Mouse (Mus musculus) kidney, postnatal 10 days (tissue): ENCODE measurements around the gene Adora2a.
A peak's percentile ranks its signal among the peaks of the same experiment; 100 is the strongest.

ENCODE experiments used
- DNase-seq: peaks from one replicate; pipeline ENCODE4 v3.0.0; 2021; ENCODE audit warnings: mixed read lengths

Gene Adora2a

DNA sequence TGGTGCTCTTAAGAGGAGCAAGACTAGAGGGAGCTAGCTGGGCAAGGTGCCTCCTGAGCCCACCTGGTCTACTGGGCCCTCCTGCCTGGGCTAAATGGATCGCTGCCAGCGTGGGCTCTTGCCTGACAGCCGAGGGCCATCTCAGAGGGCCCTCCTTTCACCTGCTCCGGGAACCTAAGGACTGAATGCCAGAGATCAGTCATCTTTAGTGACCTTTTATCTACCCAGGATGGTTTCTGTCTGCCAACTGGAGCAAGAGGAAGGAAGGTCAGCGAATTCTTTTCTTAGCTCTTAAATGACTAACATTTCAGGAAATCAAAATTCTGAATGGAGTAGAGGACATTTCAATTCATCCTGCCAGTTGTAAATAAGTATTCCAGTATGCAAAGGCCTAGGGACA lies 33.9 kb downstream of the Adora2a start:
- no peak for DNase-seq

GRCm38 (mm10) chr10:75352541-75352940 lies 35.9 kb downstream of the Adora2a start:
- DNase-seq = no peak

GRCm38 (mm10) chr10:75353838-75354241 lies 37.2 kb downstream of the Adora2a start:
- peak; percentile 22 for DNase-seq

GRCm38 (mm10) chr10:75355341-75355740 lies 38.7 kb downstream of the Adora2a start:
- DNase-seq = no peak

DNA sequence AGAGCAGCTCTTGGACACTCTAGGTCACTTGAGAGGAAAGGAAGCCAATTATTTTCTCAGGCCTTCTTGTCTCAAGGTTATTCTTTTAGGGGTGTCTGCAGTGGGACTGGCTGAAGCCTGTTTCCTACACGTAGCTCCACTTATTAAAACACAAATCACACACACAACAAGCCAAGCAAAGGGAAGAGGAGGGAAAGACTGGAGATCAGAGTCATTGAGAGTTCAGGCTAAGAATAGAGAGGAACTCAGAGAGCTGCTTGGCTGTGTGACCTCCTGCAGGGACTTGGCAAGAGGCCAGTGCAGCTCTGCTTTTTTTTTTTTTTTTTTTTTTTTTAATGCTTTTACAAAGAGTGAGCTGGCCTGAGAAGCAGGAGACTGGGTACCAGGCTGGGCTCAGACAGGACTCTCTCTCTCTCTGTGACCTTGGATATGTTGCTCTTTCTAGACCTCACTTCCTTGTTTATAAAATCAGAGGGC lies 47.6 kb downstream of the Adora2a start:
- peak; percentile 80 for DNase-seq

GRCm38 (mm10) chr10:75364796-75365195 lies 48.1 kb downstream of the Adora2a start:
- DNase-seq = no peak

- DNase-seq = no peak
These were observed 48.6 kb downstream of the Adora2a start for GRCm38 (mm10) chr10:75365231-75365633.

DNA sequence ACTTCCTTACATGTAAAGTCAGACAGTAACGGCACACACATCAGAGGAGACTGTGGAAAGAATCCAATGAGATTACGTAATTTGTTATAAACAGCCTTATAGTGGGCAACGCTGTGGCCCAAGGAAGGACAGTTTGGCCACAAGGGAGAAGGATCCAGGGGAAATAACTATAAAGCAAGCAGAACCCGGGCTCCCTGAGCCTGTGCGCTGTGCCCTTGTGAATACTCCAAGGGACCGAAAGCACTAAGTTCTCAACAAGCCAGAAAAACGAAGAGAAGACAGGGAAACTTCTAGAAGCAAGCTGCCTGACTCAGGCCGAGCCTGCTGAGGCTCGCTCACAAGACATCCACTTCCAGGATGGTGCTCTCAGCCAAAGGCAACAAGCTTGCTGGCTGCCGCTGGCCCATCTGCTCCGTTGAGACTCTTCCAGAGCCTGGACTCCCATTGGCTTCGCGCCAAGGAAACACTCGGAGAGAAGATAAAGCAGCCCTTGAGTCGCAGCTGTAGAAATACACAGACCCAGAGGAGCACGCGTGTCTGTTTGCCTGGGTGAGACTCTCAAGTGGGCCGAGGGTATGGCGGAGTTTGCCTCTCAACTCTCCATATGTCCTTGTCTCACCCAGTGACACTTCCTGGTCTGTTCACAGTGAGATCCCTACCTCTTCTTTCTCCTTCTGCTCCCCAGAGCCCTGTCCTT lies 57.1 kb downstream of the Adora2a start:
- DNase-seq = peak; percentile 41

DNA sequence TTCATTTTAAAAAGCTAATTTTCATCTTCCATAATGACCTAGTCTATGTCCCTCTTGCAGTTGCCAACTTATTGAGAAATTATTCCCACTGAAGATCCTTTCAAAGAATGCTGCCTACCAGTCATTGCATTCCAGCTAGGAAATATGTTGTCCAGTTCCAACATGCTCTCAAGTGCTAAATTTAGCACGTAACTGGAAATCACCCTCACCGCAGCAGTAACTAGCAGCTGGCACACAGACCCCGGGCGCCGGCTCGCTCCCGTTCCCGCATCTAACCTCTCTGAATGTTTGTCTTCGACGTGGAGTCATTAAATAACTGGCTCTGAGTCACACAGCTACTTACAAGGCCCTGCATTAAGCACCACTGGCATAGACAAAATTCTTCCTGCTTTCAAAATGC lies 62.0 kb downstream of the Adora2a start:
- DNase-seq = no peak
